Mouse (Mus musculus): ENCODE results near the gene Lrfn4. TPM values are rescaled to one million over a fixed set of nuclear protein-coding genes. Genes with fewer than 3 reads are reported as not detected.

Lrfn4 gene
- polyA plus RNA-seq (2012; rRNA removed): 31.8 and 33.5 TPM in 2 replicates

DNA sequence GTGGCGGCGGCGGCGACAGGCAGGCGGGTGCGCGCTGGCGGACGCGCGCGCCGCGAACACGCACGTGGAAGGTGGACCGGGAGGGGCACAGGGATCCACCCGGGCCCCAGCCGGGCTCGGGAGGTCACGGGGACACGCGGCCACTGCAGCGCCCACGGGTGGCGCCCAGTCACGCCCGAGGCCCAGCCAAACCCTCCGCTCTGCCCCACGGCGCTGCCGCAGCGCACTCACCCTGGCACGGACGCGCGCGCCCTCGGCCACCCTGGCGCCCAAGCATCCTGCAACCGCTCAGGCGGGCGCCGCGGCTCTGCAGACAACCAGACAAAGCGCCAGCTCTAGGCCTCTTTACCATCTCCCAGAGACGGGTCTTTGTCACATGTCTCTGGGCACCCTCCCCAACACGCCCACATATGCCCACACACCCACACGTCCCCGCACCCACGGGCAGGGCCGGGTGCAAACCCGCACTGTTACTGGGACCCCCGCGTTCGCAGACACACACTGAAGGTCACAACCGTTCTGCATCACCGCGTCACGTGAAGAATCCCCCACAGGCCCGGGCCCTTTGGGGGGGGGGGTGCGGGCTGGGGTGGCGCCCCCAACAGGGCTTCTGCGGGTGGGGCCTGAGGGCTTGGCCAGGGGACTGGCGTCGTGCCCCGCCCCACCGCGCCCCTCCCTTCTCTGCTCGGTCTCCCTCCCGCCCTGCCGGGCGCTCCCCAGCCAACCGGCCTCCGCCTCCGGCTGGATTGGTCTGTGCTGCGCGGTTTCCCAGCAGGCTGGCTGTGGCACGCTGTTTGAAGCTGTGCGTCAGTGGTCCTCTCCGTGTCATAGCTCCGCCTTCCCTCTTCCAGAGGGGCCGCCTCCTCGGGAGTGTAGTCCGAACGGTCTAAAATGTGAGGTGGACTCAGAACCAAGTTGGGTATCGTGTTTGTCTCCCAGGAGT lies at the start of gene Lrfn4:
TSS of gene Lrfn4 (minus strand) at position 517 of the 943 bp plus-strand sequence.
- peak; percentile 86 to 92 for DNase-seq (ENCODE audit: extremely low spot score in 1 of 2, low spot score in 1 of 2)

DNA sequence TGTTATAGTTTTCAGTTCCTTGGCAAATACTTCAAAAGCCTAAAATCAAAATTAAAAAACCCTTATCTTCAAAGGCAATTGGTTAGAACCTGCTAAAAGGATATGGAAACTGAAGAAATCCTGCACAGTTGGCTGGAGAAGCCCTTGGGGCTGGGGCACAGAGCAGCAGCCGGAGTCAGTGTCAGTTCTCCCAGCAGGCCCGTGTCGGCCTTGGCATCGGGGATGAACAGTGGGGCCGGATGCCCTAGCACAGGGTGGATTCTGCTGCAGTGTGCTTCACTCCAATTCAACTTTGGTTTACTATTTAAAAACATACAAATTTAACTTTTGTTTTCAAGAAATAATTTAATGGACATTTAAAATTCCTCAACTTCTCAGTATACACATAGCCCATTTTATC lies 42.7 kb upstream of the Lrfn4 start:
- DNase-seq (ENCODE audit: extremely low spot score in 1 of 2, low spot score in 1 of 2): no peak

DNA sequence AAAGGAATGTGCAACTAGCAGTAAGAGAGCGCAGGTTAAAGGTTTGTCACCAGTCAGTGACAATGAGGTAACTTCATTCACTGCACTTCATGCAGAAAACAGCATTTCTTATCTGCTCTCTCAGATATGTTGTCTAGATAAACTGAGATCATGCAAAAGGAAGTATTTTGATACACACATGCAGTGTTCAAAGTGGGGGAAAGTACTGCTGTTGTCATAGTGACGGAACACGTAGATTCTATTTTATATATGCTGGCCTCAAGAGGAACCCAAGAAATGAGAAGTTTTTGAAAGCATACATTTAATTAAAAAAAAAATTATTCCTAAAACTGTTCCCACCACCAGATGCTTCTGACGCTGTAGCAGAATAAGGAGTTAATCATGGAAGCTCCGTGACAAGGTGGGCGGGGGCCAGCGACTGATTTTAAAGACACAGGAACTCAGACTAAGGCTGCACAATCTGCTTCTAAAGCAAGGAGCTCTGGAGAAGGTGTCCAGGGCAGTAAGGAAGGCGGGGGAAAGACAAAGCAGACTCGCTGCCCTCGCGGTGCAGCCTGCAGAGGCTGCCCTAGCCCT lies 31.5 kb upstream of the Lrfn4 start:
- DNase-seq (ENCODE audit: extremely low spot score in 1 of 2, low spot score in 1 of 2): peak; percentile 58 to 84

DNA sequence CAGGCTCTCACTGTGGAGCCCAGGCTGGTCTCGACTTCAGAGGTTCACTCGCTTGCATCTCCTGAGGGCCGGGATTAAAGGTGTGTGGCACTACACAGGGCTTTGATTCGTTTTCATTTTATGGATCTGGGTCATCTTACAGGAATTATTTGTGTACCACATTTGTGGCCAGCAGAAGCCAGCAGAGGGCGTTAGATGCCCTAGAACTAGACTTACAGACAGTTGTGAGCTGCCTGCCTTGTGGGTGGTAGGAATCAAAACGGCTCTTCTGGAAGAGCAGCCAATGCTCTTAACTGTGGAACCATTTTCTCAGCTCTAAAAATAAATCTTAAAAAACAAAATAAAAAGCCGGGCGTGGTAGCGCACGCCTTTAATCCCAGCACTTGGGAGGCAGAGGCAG lies 28.8 kb upstream of the Lrfn4 start:
- DNase-seq (ENCODE audit: extremely low spot score in 1 of 2, low spot score in 1 of 2): peak; percentile 77 to 89

DNA sequence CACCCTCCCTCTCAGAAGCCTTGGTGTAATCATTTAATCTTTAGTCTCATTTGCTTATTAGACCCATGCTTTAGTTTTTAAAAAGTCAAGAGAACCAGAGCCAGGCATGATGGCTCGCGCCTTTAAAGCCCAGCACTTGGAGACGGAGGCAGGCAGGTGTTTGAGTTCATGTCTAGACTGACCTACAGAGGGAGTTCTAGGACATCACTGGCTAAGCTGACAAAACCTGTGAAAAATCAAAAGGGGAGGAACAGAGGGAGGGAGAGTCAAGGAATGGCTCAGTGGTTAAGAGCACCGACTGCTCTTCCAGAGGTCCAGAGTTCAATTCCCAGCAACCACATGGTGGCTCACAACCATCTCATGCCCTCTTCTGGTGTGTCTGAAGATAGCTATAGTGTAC lies 20.5 kb upstream of the Lrfn4 start:
- DNase-seq (ENCODE audit: extremely low spot score in 1 of 2, low spot score in 1 of 2): no peak

DNA sequence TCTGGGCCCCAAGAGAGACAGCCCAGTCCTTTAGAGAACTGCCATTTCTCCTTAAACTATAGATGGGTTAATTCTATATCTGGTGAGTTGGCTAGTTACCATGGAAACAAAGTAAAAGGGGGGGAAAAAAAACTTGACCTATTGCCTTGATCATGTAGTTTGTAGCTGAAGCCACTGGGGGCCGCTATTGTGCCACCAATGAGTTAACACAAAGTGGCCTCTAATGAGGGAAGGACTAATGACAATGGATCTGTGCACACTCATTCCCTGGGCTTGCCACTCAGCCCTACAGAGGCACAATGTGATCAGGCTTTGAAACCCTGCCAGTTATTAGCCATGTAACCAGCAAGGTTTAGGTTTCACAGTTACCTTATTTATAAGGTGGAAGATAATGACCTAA lies 13.4 kb upstream of the Lrfn4 start:
- peak in 1 of 2 experiments; percentile 84 for DNase-seq (ENCODE audit: extremely low spot score in 1 of 2, low spot score in 1 of 2)

DNA sequence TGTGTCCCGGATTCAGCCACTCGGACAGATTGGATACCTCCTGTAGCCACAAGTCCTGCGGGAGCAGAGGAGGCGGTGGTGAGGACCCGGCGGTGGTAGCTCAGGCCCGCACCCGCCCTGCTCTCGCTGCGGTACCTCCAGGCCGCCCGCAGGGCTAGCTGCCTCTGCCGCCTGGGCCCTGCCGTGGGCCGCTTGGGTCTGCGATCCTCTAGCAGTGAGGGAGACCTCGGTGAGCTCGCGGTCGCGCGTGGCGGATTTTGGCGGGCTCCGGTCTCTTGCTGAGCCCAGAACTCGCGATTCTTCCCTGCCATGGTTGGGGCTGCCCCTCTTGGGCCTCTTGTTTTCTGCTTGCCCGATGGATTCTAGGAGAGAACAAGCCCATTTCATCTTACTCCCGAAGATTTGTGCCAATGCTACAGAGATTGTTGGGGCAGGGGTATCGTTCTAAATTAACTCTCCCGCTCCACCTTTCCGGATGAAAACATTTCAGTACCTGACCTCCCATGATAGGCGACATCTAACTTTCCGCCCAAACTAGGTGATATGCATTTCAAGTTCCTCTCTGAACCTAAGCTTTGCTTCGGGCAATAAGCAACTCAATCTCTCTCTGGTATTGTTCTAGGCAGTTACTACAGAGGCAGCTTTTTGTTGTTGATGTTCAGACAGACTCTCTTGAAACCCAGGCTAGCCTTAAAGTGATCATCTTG lies 10.5 kb upstream of the Lrfn4 start:
- no peak for DNase-seq (ENCODE audit: extremely low spot score in 1 of 2, low spot score in 1 of 2)

DNA sequence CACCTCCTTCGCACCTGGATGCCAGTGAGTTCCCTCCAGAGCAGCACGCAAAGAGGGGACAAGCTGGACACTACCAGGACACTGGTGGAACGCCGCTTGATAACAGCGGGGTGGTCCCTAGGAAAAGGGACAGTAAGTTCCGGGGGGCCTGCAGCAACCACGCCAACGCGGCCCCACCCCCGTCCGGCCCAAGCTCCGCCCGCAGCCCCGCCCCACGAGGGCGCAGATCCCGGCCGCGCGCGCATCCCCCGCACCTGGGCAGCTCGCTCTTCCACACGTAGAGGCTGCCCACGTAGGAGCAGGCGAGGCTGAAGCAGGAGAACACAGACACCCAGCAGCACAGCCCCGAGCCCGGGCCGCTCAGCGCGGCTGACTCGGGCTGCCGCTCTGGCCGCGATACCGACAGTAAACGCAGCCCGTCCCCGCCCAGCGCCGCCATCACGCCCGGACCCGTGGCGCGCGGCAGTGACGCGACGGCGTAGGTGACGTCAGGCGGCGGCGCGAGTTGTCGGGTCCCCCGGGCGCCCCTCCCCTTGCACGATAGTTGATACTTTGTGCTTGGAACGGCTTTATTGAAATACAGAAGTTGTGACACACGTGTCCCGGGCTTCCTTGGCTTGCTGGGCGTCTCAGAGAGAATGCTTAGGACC lies 9.8 kb upstream of the Lrfn4 start, which contains the start of gene Rce1:
TSS of gene Rce1 (minus strand) at position 463 of the 650 bp plus-strand sequence.
- DNase-seq (ENCODE audit: extremely low spot score in 1 of 2, low spot score in 1 of 2): peak; percentile 60 to 87

DNA sequence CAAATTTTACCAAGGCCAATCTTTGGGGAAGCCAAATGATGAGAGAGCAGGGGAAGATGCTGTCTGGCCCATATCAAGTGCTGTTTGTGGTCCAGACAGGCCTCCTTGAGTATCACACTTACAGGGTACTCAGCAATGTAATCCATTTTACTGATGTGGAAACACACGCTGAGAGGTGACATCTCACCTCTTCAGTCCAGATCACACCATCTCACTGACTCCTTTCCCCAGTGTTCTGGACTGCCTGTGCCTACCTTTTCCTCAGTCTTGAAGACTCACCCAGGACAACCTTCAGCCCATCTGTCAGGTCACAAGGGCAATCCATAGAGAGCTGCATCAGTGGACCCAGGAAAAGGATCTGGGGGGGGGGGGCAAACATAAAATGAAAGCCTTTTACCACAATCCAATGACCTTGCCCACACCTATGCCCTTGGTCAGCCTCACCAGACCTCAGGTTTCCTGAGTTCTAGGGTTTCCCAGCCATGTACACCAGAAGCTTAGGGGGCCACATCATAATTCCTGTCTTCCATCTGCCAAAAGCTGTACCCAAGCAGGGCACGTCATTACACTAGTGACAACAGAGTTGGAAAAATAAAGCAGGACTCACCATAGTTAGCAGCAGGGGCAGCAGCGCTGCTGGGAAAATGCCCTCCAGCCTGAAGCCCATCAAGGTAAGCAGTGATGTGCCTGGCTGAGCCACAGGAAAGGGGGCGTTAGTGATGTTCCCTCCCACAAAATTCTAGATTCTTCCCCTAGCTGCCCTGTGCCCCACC lies 9.1 kb upstream of the Lrfn4 start:
- no peak for DNase-seq (ENCODE audit: extremely low spot score in 1 of 2, low spot score in 1 of 2)

DNA sequence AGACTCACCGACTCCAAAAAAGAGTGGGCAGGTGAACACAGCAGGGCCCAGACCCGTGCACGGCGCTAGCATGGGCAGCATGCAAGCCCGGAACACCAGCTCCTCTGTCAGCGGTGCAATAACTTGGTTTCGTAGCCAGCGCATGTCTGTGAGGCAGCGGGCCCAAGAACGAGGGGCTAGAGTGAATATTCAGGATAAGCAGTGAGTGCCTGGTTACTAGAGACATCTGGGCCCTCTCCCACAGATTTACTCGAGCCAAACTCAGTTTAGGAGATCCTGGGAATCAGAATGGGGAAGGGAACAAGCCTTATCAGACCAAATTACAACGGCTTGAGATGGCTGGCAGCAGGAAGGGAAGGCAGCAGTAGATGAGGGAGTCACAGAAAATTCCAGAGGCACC lies 8.5 kb upstream of the Lrfn4 start:
- DNase-seq (ENCODE audit: extremely low spot score in 1 of 2, low spot score in 1 of 2): no peak

DNA sequence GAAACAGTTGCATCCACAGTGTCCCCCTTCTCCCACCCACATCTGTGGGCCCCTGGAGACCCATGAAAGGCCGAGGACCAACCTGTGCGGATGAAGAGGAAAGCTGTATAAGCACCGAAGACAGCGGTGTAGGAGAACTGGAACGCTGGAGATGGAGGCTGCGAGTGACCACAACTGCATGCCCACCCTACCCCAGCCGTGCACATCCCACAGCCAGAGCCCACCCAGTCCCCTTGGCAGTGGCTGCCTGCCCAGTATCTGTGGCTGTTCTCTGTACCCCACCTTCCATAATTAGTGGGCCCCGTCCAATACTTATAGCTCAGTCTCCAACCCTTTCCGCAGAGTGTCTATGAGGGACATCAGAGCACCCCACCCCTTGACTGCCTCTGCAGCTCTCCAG lies 8.0 kb upstream of the Lrfn4 start:
- no peak for DNase-seq (ENCODE audit: extremely low spot score in 1 of 2, low spot score in 1 of 2)

DNA sequence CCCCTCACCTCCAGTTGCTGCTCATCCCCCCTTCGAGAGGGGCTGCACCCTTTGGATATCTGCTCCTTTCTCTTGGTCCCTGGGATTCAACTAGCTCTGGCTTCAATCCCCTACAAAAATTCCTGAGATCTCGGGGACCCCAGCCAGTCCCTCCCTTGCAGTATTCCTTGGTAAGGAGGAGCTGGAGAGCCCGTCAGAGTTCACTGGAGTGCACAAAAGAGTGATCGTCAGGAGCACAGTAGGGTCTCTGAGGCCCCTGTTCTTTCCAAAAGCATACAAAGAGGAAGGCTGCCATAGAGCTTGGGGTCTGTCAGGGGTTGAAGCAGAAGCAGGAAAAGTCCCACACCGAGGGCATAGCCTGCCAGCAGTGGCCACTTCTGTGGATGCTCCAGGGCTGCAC lies 7.3 kb upstream of the Lrfn4 start:
- no peak for DNase-seq (ENCODE audit: extremely low spot score in 1 of 2, low spot score in 1 of 2)

DNA sequence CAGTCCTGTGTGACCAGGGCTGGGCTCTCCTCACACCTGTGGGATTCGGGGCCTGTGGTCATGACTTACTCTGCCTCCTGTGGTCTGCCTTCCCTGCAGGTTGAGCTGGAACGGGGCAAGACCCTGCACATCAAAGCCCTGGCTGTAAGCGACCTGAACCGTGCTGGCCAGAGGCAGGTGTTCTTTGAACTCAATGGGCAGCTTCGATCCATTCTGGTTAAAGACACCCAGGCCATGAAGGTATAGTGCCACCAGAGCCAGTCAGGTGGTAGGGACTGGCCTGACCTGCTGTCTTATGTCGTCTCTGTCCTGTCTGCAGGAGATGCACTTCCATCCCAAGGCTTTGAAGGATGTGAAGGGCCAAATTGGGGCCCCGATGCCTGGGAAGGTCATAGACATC lies 5.3 kb upstream of the Lrfn4 start:
- no peak for DNase-seq (ENCODE audit: extremely low spot score in 1 of 2, low spot score in 1 of 2)

DNA sequence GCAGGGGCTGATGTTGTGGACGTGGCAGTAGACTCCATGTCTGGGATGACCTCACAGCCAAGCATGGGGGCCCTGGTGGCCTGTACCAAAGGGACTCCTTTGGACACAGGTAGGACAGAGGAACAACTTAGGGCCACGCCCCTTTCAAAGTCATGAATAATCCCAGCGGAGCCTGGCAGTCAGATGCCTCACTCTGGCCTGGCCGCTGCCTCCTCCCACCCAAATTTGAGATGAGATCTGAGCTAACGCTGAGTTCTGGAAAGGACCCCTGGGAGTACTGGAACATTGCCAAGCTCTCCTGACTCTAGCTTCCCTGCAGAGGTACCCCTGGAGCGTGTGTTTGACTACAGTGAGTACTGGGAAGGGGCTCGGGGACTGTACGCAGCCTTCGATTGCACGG lies 4.0 kb upstream of the Lrfn4 start:
- no peak for DNase-seq (ENCODE audit: extremely low spot score in 1 of 2, low spot score in 1 of 2)

DNA sequence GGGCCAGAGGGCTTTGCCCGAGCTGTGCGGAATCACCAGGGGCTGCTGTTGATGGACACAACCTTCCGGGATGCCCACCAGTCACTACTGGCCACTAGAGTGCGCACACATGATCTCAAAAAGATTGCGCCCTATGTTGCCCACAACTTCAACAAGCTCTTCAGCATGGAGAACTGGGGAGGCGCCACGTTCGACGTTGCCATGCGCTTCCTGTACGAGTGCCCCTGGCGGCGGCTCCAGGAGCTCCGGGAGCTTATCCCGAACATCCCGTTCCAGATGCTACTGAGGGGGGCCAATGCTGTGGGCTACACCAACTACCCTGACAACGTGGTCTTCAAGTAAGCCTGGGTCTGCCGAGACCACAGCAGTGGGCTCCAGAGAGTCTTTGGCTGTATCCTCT lies 2.7 kb upstream of the Lrfn4 start:
- DNase-seq (ENCODE audit: extremely low spot score in 1 of 2, low spot score in 1 of 2): no peak

DNA sequence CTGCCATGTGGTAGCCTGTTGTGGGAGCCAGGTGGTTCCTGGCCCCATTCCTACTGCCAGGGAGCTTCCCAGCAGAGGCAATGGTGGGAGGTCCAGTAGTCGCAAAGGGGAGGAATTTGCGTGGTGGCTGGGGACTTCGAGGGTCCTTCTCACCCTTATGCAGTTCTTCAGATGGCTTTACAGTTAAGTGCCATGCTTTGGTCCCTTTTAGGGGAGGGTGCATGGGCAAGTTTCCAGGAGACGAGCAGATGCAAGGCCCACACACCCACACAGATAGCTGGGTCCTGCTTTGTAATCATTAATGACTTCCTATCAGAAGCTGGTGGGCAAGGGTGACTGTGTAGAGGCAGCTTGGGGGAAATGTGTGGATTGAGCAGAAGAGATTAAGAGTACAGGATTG lies 1.1 kb upstream of the Lrfn4 start:
- DNase-seq (ENCODE audit: extremely low spot score in 1 of 2, low spot score in 1 of 2): no peak

DNA sequence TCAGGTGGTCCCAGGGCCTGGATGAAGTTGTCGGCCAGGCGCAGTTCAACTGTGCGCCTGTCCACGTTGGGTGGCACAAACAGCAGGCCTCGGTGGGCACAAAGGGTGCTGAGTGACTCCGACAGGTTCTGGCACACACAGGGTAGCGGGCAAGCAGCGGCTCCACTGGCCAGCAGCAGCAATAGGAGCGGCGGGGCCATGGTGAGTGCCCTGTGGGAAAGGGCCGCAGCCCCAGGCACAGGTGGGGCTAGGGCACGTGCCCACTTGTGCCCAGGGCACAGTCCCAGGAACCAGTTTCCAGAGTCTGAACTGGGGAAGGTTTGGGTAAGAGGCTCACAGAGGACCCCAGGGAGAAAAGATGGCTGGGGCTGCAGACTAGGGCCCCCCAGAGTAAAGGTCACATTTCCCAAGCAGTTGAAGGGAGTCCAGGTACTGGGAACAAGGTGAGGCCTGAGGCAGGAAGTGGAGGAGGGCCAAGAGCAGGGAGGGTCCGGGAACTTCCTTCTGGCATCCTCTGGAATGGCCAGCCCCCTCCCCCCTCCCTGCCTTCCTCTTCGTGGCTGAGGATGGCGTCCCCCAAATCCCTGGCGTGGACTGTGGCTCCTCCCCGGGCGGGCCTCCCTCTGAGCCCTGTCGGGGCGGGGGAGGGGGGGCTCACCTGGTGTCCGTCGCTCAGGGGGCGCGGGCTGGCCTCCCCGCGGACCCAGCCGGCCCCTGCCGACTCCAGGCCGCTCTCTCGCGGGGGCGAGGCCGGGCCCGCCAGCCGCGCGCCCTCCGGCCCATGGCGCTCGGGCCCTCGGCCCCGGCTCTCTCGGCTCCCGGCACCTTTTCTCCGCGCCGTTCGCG lies 939 bp downstream of the Lrfn4 start:
- DNase-seq (ENCODE audit: extremely low spot score in 1 of 2, low spot score in 1 of 2): no peak

DNA sequence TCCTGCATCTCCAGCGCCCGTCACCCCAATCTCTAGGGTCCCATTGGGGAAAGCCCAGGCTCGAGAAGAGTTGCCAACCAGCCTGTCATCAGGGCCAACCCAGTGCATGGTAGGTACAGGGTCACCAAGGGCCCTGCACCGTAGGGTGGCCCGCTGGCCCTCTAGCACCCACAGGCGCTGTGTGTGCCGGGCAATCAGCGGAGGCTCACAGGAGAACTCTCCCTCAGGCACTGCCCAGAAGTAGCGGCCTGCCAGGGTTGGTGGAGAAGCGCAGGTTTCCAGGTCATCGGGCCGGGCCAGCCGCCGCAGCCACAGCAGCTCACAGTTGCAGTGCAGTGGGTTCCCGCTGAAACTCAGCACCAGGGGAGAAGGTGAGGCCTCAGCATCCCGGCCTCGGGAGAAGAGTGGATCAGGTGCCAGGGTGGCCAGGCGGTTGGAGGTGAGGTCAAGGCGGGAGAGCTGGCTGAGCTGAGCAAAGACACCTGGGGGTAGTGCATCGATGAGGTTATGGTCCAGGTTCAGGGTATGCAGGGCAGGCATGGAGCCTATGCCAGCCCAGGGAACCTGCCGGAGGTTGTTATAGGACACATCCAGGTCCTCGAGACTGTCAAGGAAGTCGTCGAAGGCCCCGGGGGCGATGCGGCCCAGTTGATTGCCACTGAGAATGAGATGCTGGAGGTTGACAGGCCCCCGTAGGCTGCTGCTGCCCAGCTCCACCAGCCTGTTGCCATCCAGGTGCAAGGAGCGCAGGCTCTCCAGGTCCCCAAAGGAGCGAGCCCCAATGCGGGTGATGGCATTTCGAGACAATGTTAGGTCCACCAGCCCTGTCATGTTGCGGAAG lies 1.8 kb downstream of the Lrfn4 start:
- DNase-seq (ENCODE audit: extremely low spot score in 1 of 2, low spot score in 1 of 2): no peak

All from frontal cortex, adult 2 months (tissue).